Mouse (Mus musculus) adrenal gland (tissue): ENCODE measurements around the gene Fzd5.

Source experiments
- intact Hi-C: fragments of 180-260 bp; cut with DNase I; formaldehyde crosslinking; loops from one replicate; pipeline ENCODE4 v1.15.1; 2025

Gene Fzd5

DNA sequence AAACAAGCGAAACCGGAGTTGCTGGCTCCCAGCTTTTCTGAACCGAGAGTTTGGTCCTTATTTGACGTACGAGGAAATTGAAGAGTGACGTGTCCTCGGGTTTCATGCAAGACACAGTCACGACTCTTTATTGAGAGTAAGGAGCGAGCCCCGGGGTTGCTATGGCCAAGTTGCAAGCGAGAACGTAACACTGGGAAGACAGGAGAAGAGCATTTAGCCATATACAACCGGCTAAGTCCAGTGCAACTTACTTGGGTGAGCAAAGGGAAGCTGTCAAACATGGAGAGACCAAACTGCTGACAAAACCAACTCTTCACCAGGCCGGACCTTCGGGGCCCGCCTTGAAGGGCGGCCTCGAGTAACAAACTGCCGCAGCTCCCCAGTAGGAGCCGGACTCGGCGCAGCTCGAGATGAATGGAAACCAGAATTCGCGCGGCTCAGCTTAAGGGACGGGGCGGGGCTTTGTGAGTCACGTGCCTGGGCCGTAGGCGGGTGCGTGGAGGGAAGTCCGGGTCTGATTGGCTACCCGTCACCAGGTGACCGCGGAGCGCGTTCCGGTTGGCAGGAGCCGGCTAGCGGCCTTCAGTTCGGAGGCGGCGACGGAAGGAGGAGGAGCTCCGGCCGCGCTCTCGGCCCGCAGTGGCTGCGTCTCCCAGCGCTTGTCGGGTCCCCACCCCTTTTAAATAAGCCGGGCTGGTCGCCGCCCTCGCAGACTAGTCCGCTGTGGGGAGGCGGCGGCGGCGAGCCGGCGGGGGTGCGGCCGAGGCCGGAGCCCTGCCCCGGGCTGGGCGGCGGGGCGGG lies 47.1 kb downstream of the Fzd5 start, which contains the start of gene Ccnyl1:
Ccnyl1 (plus strand) TSS at position 243 of the 801 bp plus-strand sequence.
- intact Hi-C loops, result loop anchor here (5.0 kb wide), 2 partner anchors 73 to 158 kb away; partner anchors contain the start of genes Creb1 and Mettl21a

DNA sequence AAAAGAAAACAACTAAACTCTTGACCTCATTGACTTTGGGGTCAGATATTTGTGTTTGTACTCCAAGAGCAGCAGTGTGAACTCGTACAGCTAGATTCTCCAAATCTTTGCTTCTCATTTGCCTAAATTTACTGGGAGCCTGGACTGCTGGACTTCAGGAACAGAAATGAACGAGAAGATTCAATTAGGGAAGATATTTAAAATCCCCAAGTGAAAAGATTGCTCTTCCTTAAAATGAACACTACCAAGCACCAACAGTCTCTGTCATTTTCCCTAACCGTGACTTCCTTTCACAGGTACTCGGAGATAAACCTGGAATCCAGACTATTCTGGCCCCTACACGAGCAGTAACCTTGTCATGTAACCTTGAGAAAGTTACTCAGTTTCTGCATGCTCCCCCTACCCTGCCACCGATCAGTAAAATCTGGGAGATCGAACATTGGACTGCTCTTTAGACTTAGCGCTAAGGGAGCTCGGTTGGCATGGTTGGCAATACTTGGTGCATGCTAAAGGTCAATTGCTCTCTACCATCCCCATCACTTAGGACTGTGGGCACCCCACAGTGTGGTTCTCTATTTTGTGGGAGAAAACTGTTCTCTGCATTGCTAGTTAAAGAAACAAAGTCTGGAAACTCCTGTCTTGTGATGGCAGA lies 47.9 kb downstream of the Fzd5 start:
- intact Hi-C loops, result loop anchor here (5.0 kb wide), 2 partner anchors 72 to 157 kb away; partner anchors contain the start of genes Creb1 and Mettl21a

DNA sequence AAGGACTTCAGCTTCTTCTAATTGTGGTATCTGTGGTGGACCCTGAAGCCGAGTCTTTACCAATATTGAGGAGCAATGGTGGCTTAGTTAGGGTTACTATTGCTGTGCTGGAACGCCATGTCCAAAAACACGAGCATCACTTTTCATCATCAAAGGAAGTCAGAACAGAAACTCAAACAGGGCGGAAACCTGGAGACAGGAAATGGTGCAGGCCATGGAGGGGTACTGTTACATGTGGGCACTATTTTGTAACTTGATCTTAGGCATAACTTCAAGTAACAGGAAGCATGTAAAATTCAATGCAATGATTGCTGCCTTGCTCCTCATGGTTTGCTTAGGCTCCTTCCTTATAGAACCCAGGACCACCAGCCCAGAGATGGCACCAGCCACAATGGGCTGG lies 49.5 kb downstream of the Fzd5 start:
- intact Hi-C loops, result no loop called here

DNA sequence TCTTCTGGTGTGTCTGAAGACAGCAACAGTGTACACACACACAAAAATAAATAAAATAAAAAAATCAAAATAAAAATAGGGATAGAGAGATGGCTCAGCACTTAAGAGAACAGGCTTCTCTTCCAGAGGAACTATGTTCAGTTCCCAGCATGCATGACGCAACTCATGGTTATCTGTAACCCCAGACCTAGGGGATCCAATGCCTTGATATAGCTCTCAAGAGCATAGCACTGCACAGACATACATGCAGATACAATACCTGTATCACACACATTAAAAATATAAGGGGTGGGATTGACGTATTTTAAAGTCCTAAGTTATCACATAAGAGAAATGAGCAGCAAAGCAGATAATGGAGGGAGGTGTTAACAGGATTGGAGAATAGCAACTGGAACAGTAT lies 53.1 kb downstream of the Fzd5 start:
- intact Hi-C loops, result no loop called here

DNA sequence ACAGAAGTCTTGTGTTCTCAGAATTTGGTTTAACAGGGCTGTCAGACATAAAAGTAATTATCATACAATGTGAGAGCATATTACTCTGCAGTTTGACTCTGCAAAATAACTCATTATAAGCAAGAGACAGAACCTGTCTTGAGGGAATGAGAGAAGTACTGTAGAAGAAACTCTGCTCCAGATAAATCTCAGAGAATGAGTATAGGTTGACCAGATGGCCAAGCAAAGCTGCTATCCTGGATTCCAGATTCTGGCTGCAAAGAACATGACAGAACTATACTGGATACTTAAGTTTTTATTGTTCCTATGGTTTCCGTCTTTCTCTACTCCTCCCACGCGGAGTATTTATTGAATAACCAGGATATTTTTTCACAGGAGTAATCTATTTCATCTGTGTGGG lies 54.5 kb downstream of the Fzd5 start:
- intact Hi-C loops, result no loop called here

DNA sequence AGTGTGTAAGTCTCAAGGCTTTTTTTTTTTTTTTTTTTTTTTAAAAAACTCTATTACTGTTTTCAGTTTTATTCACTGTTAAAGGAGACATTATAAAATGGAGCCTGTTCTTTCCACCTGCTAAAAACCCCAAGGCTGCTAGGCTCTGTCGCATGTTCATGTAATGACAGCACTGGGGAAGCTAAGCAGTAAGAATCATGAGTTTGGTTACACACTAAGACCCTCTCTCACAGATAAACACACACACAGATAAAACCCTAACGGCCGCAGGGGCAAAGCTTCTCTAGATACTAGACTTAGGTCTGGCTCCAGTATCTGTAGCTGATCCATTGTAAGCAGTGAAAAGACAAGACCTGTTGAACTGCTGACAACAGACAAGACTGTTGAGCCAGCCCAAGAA lies 56.1 kb downstream of the Fzd5 start:
- intact Hi-C loops, result no loop called here
